Mouse (Mus musculus) limb, embryonic 12.5 days (tissue): Measurements from ENCODE around the gene Gm20388. TPM values are rescaled to one million over a fixed set of nuclear protein-coding genes. Genes with fewer than 3 reads are reported as not detected.

Source experiments
- ATAC-seq: fragments of 200-750 bp; cut with Nextera tagmentation; 2 replicates; pipeline ENCODE4 v1.8.0; 2017; ENCODE audit warnings: low read depth, moderate TSS enrichment; ENCODE audit not compliant: insufficient number of reproducible peaks, insufficient read depth, low FRiP score, low TSS enrichment
- H3K27ac ChIP-seq: fragments of 300-500 bp; sonication (generic); 2 replicates; pipeline ENCODE4 v1.5.1; 2016; ENCODE audit warnings: mild to moderate bottlenecking, moderate library complexity
- H3K27me3 ChIP-seq: fragments of 300-500 bp; sonication (generic); 2 replicates; pipeline ENCODE4 v1.6.1; 2016; ENCODE audit warnings: mild to moderate bottlenecking, moderate library complexity
- H3K36me3 ChIP-seq: fragments of 300-500 bp; sonication (generic); 2 replicates; pipeline ENCODE4 v1.6.1; 2016; ENCODE audit warnings: mild to moderate bottlenecking, moderate library complexity
- H3K4me1 ChIP-seq: fragments of 300-500 bp; sonication (generic); replicated peaks from 2 replicates; pipeline ENCODE4 v1.6.1; 2016
- H3K4me2 ChIP-seq: fragments of 300-500 bp; sonication (generic); 2 replicates; pipeline ENCODE4 v1.6.1; 2016; ENCODE audit warnings: mild to moderate bottlenecking, moderate library complexity
- H3K4me3 ChIP-seq: fragments of 300-500 bp; sonication (generic); replicated peaks from 2 replicates; pipeline ENCODE4 v1.5.1; 2016; ENCODE audit warnings: mild to moderate bottlenecking
- H3K9ac ChIP-seq: fragments of 300-500 bp; sonication (generic); replicated peaks from 2 replicates; pipeline ENCODE4 v1.6.1; 2016; ENCODE audit warnings: mild to moderate bottlenecking, moderate library complexity
- H3K9me3 ChIP-seq: fragments of 300-500 bp; sonication (generic); 2 replicates; pipeline ENCODE4 v1.6.1; 2016; ENCODE audit warnings: mild to moderate bottlenecking, moderate library complexity
- WGBS: fragments of 180-500 bp; shearing (Covaris S2); methylation state at CpG from one replicate; pipeline ENCODE4 v1.1.7; 2016; 5-methylcytosine and 5-hydroxymethylcytosine counted together
- polyA plus RNA-seq: library from polyadenylated mRNA; unstranded; fragments of >200 nt; fragmentation: Nextera tagmentation; extraction: Ambion mirVana; gene quantifications from 2 replicates; pipeline ENCODE4 v1.2.1, GENCODE M21; 2016

The Gm20388 gene
- polyA plus RNA-seq, 1 experiment from 2014 or later, result not detected

GRCm38 (mm10) chr8:122225446-122225845, 2314.8 kb downstream of the Gm20388 start:
- Histone ChIP-seq H3K9ac (no peak overlapping the region), H3K4me3 (no peak overlapping the region), H3K9me3 (no peaks in the 10 kb centered on the region), H3K4me2 (no peak overlapping the region), H3K27ac (peak overlapping the region; percentile 87; the same call in 1 of the 2 replicates), H3K4me1 (peaks cover 23% of the 10 kb centered on the region), H3K36me3 (no peaks in the 10 kb centered on the region), H3K27me3 (peaks cover 38% of the 10 kb centered on the region)
- no peak for ATAC-seq
- 59% methylated on average over 10 of the region's 10 CpGs for WGBS

DNA sequence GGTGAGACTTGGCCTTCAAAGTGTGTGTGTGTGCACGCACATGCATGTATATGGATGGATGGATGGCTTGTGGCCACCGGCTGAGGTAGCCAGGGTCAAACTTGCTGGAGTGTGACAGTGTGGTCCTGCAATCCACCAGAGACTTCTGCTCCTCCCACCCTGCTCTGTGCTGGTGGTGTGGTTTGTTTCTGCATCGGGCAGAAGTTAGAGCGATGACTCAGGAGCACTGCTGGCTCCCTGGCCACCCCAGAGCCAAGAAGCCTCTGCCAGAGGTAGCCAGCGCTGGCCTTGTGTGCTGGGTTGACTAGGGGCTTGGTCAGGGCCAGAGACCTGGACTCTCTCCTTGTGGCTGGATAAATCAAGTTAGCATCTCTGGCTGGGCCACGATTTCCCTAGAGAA, 2316.7 kb downstream of the Gm20388 start:
- Histone ChIP-seq H3K36me3 (no peaks in the 10 kb centered on the region), H3K9me3 (no peaks in the 10 kb centered on the region), H3K4me3 (no peak overlapping the region), H3K4me2 (no peak overlapping the region), H3K9ac (no peak overlapping the region), H3K27me3 (peaks cover 55% of the 10 kb centered on the region), H3K27ac (no peak overlapping the region), H3K4me1 (peaks cover 28% of the 10 kb centered on the region)
- 81% methylated on average over 6 of the region's 6 CpGs for WGBS
- no peak for ATAC-seq

DNA sequence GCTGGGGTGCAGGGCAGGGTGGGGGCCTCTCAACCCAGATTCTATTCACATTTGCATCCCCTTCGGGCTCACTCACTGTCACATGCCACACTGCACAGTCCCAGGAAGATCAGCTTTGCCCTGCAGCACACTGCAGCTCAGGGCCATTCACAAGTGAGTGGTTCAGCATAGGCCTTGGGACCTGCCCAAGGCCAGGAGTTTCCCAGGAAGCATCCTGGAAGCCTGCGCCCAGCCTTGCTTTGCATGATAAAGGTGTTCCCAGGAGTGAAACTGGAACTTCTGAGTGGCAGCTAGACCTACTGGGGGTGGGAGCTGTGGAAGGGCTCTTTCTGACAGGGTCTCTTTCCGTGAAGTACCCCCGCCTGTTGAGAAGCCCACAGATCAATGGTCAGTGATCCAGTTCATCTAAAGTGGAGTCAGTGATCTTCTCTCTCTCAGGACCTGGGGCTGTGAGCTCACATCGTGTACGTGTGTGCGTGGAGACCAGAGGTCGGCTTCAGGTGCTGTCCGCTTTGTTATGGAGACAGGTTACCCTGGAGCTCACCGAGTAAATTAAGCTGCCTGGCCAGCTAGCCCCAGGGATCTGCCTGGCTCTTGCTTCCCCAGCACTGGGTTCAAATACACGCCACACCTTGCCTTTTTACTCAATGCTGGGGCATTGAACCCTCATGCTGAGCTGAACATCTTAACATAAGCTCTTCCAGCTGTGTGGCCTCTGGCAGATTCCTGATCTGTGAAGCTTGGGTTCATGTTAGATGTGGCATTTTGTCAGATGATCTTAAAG, 2318.3 kb downstream of the Gm20388 start:
- H3K9ac ChIP-seq, result no peak overlapping the region
- no peak for ATAC-seq
- peaks cover 33% of the 10 kb centered on the region for H3K4me1 ChIP-seq
- H3K27ac ChIP-seq, result no peak overlapping the region
- peak overlapping the region; percentile 95; the same call in 1 of the 2 replicates for H3K4me2 ChIP-seq
- H3K36me3 ChIP-seq, result no peaks in the 10 kb centered on the region
- H3K27me3 ChIP-seq, result peaks cover 67% of the 10 kb centered on the region
- 52% methylated on average over 11 of the region's 11 CpGs for WGBS
- H3K4me3 ChIP-seq, result no peak overlapping the region
- H3K9me3 ChIP-seq, result no peaks in the 10 kb centered on the region

DNA sequence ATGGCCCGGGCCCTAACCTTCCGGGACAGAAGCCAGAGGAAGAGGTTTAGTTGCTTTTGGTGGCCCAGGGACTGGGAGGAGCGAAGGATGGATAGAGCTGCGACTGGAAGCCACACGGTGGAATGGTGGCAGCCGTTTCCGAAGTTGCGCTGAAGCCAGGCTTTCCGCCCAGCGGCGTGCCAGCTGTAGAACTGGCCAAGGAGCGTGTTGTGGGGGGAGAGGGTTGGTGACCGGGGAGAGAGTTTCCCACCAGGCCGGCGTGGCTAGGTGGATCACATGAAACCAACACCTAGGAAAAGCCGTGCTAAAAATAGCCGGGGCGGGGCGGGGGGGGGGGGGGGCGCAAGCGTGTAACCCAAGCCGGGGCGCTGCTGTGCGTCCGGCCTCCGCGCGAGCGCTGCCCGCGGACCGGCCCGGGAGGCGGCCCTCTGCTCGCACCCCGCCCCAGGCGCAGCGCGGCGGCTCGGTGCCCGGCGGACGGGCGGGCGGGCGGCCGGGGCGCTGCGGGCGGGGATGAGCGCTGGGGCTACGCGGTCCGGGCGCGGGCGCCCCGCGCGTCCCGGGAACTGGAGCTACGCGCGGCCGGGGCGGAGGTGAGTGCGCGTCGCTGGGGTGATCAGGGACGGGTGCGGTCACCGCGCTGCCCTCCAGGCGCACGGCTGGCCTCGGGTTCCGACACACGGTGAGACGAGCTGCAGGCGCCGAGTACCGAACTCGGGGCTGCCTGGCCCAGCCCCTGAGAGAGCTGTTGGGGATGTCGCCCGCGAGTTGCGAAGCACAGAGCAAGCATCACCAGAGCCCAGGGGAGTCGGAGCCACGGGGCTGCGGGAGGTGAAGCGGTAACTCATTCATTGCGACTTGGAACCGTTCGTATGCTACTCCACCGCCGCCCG, 2319.4 kb downstream of the Gm20388 start:
- Histone ChIP-seq H3K9ac (peak overlapping the region; percentile 71), H3K27me3 (peaks cover 67% of the 10 kb centered on the region), H3K27ac (no peak overlapping the region), H3K4me1 (peaks cover 31% of the 10 kb centered on the region), H3K4me3 (peak overlapping the region; percentile 59), H3K9me3 (no peaks in the 10 kb centered on the region), H3K4me2 (peak overlapping the region; percentile 95), H3K36me3 (no peaks in the 10 kb centered on the region)
- WGBS, result under 1% methylated on average over 93 of the region's 98 CpGs
- ATAC-seq, result 0 out of 2 replicates have a peak, but pooled peaks have one; percentile 5

GRCm38 (mm10) chr8:122230712-122231337, 2320.2 kb downstream of the Gm20388 start:
- H3K4me1 ChIP-seq, result peaks cover 29% of the 10 kb centered on the region
- H3K27me3 ChIP-seq, result peaks cover 67% of the 10 kb centered on the region
- H3K27ac ChIP-seq, result no peak overlapping the region
- H3K4me3 ChIP-seq, result peak overlapping the region; percentile 59
- H3K9me3 ChIP-seq, result no peaks in the 10 kb centered on the region
- no peaks in the 10 kb centered on the region for H3K36me3 ChIP-seq
- peak overlapping the region; percentile 95 for H3K4me2 ChIP-seq
- 6% methylated on average over 32 of the region's 32 CpGs for WGBS
- H3K9ac ChIP-seq, result peak overlapping the region; percentile 71
- no peak for ATAC-seq

GRCm38 (mm10) chr8:122234055-122234454, 2323.4 kb downstream of the Gm20388 start:
- Histone ChIP-seq H3K4me1 (peaks cover 33% of the 10 kb centered on the region), H3K36me3 (no peaks in the 10 kb centered on the region), H3K9me3 (no peaks in the 10 kb centered on the region), H3K9ac (no peak overlapping the region), H3K4me3 (no peak overlapping the region), H3K27ac (no peak overlapping the region), H3K27me3 (peaks cover 41% of the 10 kb centered on the region), H3K4me2 (no peak overlapping the region)
- WGBS, result 35% methylated on average over 11 of the region's 11 CpGs
- ATAC-seq, result no peak

DNA sequence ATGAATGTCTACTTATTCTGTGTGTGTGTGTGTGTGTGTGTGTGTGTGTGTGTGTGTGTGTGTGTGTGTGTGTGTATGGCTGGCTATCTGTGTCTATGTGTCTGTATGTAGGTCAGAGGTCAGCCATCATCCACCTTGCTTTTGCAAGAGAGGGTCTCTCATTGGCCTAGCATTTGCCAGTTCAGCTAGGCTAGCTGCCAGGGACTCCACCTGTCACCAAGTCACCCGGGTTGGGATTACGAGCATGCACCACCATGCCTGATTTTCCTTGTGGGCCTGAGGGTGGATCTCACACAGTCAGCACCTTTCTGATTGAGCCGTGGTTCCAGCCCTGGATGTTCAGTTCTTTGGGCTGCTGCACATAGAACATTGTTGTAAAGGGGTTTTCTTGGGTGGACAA, 2325.9 kb downstream of the Gm20388 start:
- H3K4me1 ChIP-seq, result peaks cover 17% of the 10 kb centered on the region
- no peak overlapping the region for H3K4me2 ChIP-seq
- no peaks in the 10 kb centered on the region for H3K9me3 ChIP-seq
- no peak overlapping the region for H3K4me3 ChIP-seq
- H3K9ac ChIP-seq, result no peak overlapping the region
- peaks cover 18% of the 10 kb centered on the region for H3K27me3 ChIP-seq
- no peak overlapping the region for H3K27ac ChIP-seq
- 86% methylated on average over 3 of the region's 3 CpGs for WGBS
- ATAC-seq, result no peak
- H3K36me3 ChIP-seq, result no peaks in the 10 kb centered on the region

GRCm38 (mm10) chr8:122238225-122238624, 2327.6 kb downstream of the Gm20388 start:
- no peak overlapping the region for H3K27ac ChIP-seq
- H3K4me1 ChIP-seq, result peaks cover 16% of the 10 kb centered on the region
- H3K36me3 ChIP-seq, result no peaks in the 10 kb centered on the region
- ATAC-seq, result no peak
- H3K4me2 ChIP-seq, result no peak overlapping the region
- WGBS, result 78% methylated on average over 11 of the region's 11 CpGs
- peaks cover 3% of the 10 kb centered on the region; the same call in 1 of the 2 replicates for H3K27me3 ChIP-seq
- H3K9ac ChIP-seq, result no peak overlapping the region
- H3K4me3 ChIP-seq, result no peak overlapping the region
- no peaks in the 10 kb centered on the region for H3K9me3 ChIP-seq

DNA sequence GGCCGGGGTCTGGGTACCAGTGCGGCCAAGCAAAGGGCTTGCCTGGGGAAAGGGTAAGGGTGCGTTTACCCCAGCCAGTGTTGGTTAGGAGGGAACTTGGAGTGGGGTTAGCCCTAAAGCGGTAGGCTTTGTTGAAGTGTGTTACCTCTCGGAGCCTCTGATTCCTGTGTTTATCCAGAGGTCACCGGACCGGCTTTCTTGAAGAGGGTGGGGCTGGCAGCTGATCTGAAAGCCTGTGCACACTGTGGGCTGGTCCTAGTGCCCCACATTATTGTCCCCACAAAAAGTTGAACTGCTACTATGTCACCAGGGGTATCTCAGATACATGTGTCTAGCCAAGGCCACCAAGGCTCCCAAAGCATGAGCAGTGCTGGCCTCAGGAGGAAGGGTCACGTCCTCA, 2328.1 kb downstream of the Gm20388 start:
- WGBS, result 59% methylated on average over 8 of the region's 8 CpGs
- peaks cover 11% of the 10 kb centered on the region for H3K4me1 ChIP-seq
- H3K9ac ChIP-seq, result no peak overlapping the region
- no peak overlapping the region for H3K4me3 ChIP-seq
- H3K27me3 ChIP-seq, result no peaks in the 10 kb centered on the region; the same call in 1 of the 2 replicates
- no peaks in the 10 kb centered on the region for H3K9me3 ChIP-seq
- H3K27ac ChIP-seq, result no peak overlapping the region
- H3K36me3 ChIP-seq, result no peaks in the 10 kb centered on the region
- no peak for ATAC-seq
- no peak overlapping the region for H3K4me2 ChIP-seq

- Histone ChIP-seq H3K27ac (no peak overlapping the region), H3K9ac (no peak overlapping the region), H3K9me3 (no peaks in the 10 kb centered on the region), H3K27me3 (no peaks in the 10 kb centered on the region), H3K4me3 (no peak overlapping the region), H3K36me3 (no peaks in the 10 kb centered on the region), H3K4me1 (peaks cover 4% of the 10 kb centered on the region; the same call in 1 of the 2 replicates), H3K4me2 (no peak overlapping the region)
- 88% methylated on average over 16 of the region's 16 CpGs for WGBS
- ATAC-seq, result no peak
Observed at GRCm38 (mm10) chr8:122240241-122241026, 2329.8 kb downstream of the Gm20388 start.
